Mouse (Mus musculus) kidney, adult 8-10 months (tissue): ENCODE measurements around the gene Efcab5.
A peak's percentile ranks its signal among the peaks of the same experiment; 100 is the strongest.
"Not testable (repeated sequence)": the region's sequence is repeated elsewhere in the genome, so short reads cannot be mapped to it uniquely, and the experiment has no call there.

Source experiments
- DNase-seq, 2 experiments: peaks; one replicate each; pipeline ENCODE4 v3.0.0; 2022

The Efcab5 gene

GRCm38 (mm10) chr11:77174531-77174930 lies 14.2 kb downstream of the Efcab5 start:
- no peak for DNase-seq

- no peak for DNase-seq
Measured at GRCm38 (mm10) chr11:77173731-77174130, 15.0 kb downstream of the Efcab5 start.

GRCm38 (mm10) chr11:77160744-77161143 lies 28.0 kb downstream of the Efcab5 start:
- no peak for DNase-seq

- no peak for DNase-seq
Measured at GRCm38 (mm10) chr11:77160341-77160740, 28.4 kb downstream of the Efcab5 start.

GRCm38 (mm10) chr11:77154214-77154613 lies 34.6 kb downstream of the Efcab5 start:
- DNase-seq = no peak

GRCm38 (mm10) chr11:77150806-77151205 lies 38.0 kb downstream of the Efcab5 start:
- DNase-seq = no peak

- DNase-seq = not testable (repeated sequence)
Measured at GRCm38 (mm10) chr11:77149783-77150630, 38.8 kb downstream of the Efcab5 start.

- DNase-seq = no peak
Measured at GRCm38 (mm10) chr11:77148774-77149173, 40.0 kb downstream of the Efcab5 start.

- no peak for DNase-seq
Measured at GRCm38 (mm10) chr11:77147753-77148152, 41.0 kb downstream of the Efcab5 start.

GRCm38 (mm10) chr11:77145423-77145822 lies 43.3 kb downstream of the Efcab5 start:
- no peak for DNase-seq

GRCm38 (mm10) chr11:77141938-77142337 lies 46.8 kb downstream of the Efcab5 start:
- no peak for DNase-seq

- DNase-seq = no peak
Measured at GRCm38 (mm10) chr11:77139976-77140375, 48.8 kb downstream of the Efcab5 start.

- DNase-seq = no peak
Measured at GRCm38 (mm10) chr11:77133450-77133849, 55.3 kb downstream of the Efcab5 start.

GRCm38 (mm10) chr11:77132580-77132979 lies 56.2 kb downstream of the Efcab5 start:
- DNase-seq = peak in 1 of 2 experiments; percentile 19

- DNase-seq = no peak
Measured at GRCm38 (mm10) chr11:77128562-77128961, 60.2 kb downstream of the Efcab5 start.

- no peak for DNase-seq
Measured at GRCm38 (mm10) chr11:77111141-77111540, 77.6 kb downstream of the Efcab5 start.

GRCm38 (mm10) chr11:77108442-77108841 lies 80.3 kb downstream of the Efcab5 start:
- no peak for DNase-seq

GRCm38 (mm10) chr11:77107872-77108271 lies 80.9 kb downstream of the Efcab5 start:
- DNase-seq = not testable (repeated sequence)

- no peak for DNase-seq
Measured at GRCm38 (mm10) chr11:77106961-77107360, 81.8 kb downstream of the Efcab5 start.

GRCm38 (mm10) chr11:77100137-77100937 lies 88.4 kb downstream of the Efcab5 start:
- peak; percentile 66 to 89 for DNase-seq

GRCm38 (mm10) chr11:77098332-77098972 lies 90.3 kb downstream of the Efcab5 start:
- no peak for DNase-seq

- DNase-seq = no peak
Measured at GRCm38 (mm10) chr11:77096991-77097390, 91.8 kb downstream of the Efcab5 start.

- DNase-seq = no peak
Measured at GRCm38 (mm10) chr11:77096581-77096980, 92.2 kb downstream of the Efcab5 start.
